Mouse (Mus musculus) 3T3-L1 (cell line): Measurements from ENCODE around the gene Csmd2.
A peak's percentile ranks its signal among the peaks of the same experiment; 100 is the strongest.
"Not testable (repeated sequence)": the region's sequence is repeated elsewhere in the genome, so short reads cannot be mapped to it uniquely, and the experiment has no call there.

Source experiments
- DNase-seq: peaks from one replicate; pipeline ENCODE4 v3.0.0-alpha.2; 2015; ENCODE audit warnings: low read depth, low spot score

The Csmd2 gene

GRCm38 (mm10) chr4:128609925-128610402 lies 622.3 kb downstream of the Csmd2 start, which contains the start of gene Zscan20:
Gene Zscan20 (minus strand): TSS chr4:128610098.
- DNase-seq, result peak; percentile 99

DNA sequence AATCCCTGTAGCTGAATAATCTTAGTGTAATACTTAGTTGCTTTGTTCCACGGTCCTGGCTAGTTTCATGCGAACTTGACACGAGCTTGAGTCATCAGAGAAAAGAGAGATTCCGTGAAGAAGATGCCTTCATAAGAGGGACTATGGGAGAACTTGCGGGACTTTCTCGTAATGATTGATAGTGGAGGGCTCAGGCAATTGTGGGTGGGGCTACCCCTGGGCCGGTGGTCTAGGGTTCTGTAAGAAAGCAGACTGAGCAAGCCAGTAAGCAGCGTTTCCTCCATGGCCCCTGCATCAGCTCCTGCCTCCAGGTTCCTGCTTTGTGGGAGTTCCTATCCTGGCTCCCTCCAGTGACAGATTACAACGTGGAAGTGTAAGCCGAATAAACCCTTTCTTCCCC lies 623.0 kb downstream of the Csmd2 start:
- peak; percentile 5 for DNase-seq

GRCm38 (mm10) chr4:128611726-128612125 lies 624.1 kb downstream of the Csmd2 start:
- not testable (repeated sequence) for DNase-seq

DNA sequence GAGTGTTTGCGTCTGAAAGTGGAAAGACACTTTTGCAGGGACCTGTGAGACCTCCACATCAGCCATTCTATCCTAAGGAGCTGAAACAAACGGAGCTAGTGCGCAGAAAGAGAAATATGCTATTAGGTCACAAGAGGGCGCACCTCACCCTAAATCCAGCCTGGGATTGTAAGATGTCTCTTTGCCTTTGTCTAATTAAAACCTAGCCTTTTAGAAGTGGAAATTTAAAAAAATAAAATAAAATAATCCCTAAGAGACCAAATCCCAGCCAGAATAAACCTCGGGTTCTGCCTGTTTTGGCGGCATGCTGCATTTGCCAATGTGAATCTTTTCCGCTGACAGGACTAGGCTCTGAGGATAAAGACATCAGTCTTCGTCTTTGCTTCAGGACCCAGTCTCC lies 625.7 kb downstream of the Csmd2 start:
- peak; percentile 79 for DNase-seq

GRCm38 (mm10) chr4:128615761-128616160 lies 628.1 kb downstream of the Csmd2 start:
- no peak for DNase-seq
